Mouse (Mus musculus): ENCODE results near the gene Dnase2b.

Dnase2b gene

GRCm38 (mm10) chr3:146615496-146615895 is at the start of gene Dnase2b:
Gene Dnase2b (minus strand): TSS chr3:146615596.
- no peak for DNase-seq (ENCODE audit: low spot score in 2 of 2)

- DNase-seq (ENCODE audit: low spot score in 2 of 2) = no peak
These were observed 46.5 kb upstream of the Dnase2b start for GRCm38 (mm10) chr3:146661907-146662306.

GRCm38 (mm10) chr3:146661001-146661400 is 45.6 kb upstream of the Dnase2b start:
- no peak for DNase-seq (ENCODE audit: low spot score in 2 of 2)

GRCm38 (mm10) chr3:146659321-146659720 is 43.9 kb upstream of the Dnase2b start:
- DNase-seq (ENCODE audit: low spot score in 2 of 2) = peak in 1 of 2 experiments; percentile 11

- no peak for DNase-seq (ENCODE audit: low spot score in 2 of 2)
These were observed 42.8 kb upstream of the Dnase2b start for GRCm38 (mm10) chr3:146658061-146658639.

- no peak for DNase-seq (ENCODE audit: low spot score in 2 of 2)
These were observed 42.0 kb upstream of the Dnase2b start for GRCm38 (mm10) chr3:146657433-146657832.

GRCm38 (mm10) chr3:146655111-146655577 is 39.7 kb upstream of the Dnase2b start:
- DNase-seq (ENCODE audit: low spot score in 2 of 2) = no peak

- no peak for DNase-seq (ENCODE audit: low spot score in 2 of 2)
These were observed 38.3 kb upstream of the Dnase2b start for GRCm38 (mm10) chr3:146653692-146654091.

GRCm38 (mm10) chr3:146652431-146652830 is 37.0 kb upstream of the Dnase2b start:
- DNase-seq (ENCODE audit: low spot score in 2 of 2) = no peak

GRCm38 (mm10) chr3:146651217-146651616 is 35.8 kb upstream of the Dnase2b start, which contains the start of gene 4930503B20Rik:
Gene 4930503B20Rik (minus strand): TSS chr3:146651317.
- DNase-seq (ENCODE audit: low spot score in 2 of 2) = no peak

GRCm38 (mm10) chr3:146650716-146651115 is 35.3 kb upstream of the Dnase2b start:
- no peak for DNase-seq (ENCODE audit: low spot score in 2 of 2)

- DNase-seq (ENCODE audit: low spot score in 2 of 2) = no peak
These were observed 34.0 kb upstream of the Dnase2b start for GRCm38 (mm10) chr3:146649311-146649894.

- DNase-seq (ENCODE audit: low spot score in 2 of 2) = no peak
These were observed 26.5 kb upstream of the Dnase2b start for GRCm38 (mm10) chr3:146641818-146642427.

GRCm38 (mm10) chr3:146632506-146632905 is 17.1 kb upstream of the Dnase2b start:
- no peak for DNase-seq (ENCODE audit: low spot score in 2 of 2)

- DNase-seq (ENCODE audit: low spot score in 2 of 2) = no peak
These were observed 13.0 kb upstream of the Dnase2b start for GRCm38 (mm10) chr3:146628227-146628982.

- no peak for DNase-seq (ENCODE audit: low spot score in 2 of 2)
These were observed 10.4 kb upstream of the Dnase2b start for GRCm38 (mm10) chr3:146625766-146626165.

GRCm38 (mm10) chr3:146621966-146622365 is 6.6 kb upstream of the Dnase2b start:
- DNase-seq (ENCODE audit: low spot score in 2 of 2) = no peak

- peak in 1 of 2 experiments; percentile 31 for DNase-seq (ENCODE audit: low spot score in 2 of 2)
These were observed 5.3 kb upstream of the Dnase2b start for GRCm38 (mm10) chr3:146620555-146621249.

GRCm38 (mm10) chr3:146620101-146620500 is 4.7 kb upstream of the Dnase2b start:
- no peak for DNase-seq (ENCODE audit: low spot score in 2 of 2)

GRCm38 (mm10) chr3:146618357-146618756 is 3.0 kb upstream of the Dnase2b start:
- no peak for DNase-seq (ENCODE audit: low spot score in 2 of 2)

GRCm38 (mm10) chr3:146617946-146618345 is 2.5 kb upstream of the Dnase2b start:
- no peak for DNase-seq (ENCODE audit: low spot score in 2 of 2)

Measured in heart, adult 9 months (tissue).